Mouse (Mus musculus) CD8-positive naive resting alpha-beta T cell, adult 2 months (primary cell): ENCODE measurements around the gene Nectin1.

Source experiments
- DNase-seq, 2 experiments: peaks; one replicate each; pipeline ENCODE4 v3.0.0; 2022; ENCODE audit warnings: low read depth in 2 of 2, low spot score in 2 of 2

The Nectin1 gene

GRCm38 (mm10) chr9:43761181-43761820, 17.5 kb downstream of the Nectin1 start:
- no peak for DNase-seq

- DNase-seq, result no peak
Observed at GRCm38 (mm10) chr9:43761941-43762340, 18.2 kb downstream of the Nectin1 start.

- no peak for DNase-seq
Observed at GRCm38 (mm10) chr9:43765419-43766179, 21.8 kb downstream of the Nectin1 start.

GRCm38 (mm10) chr9:43768779-43769178, 25.0 kb downstream of the Nectin1 start:
- DNase-seq, result no peak

GRCm38 (mm10) chr9:43769228-43769627, 25.4 kb downstream of the Nectin1 start:
- DNase-seq, result no peak

GRCm38 (mm10) chr9:43769940-43770339, 26.2 kb downstream of the Nectin1 start:
- DNase-seq, result no peak

- DNase-seq, result no peak
Observed at GRCm38 (mm10) chr9:43771041-43771440, 27.3 kb downstream of the Nectin1 start.

- no peak for DNase-seq
Observed at GRCm38 (mm10) chr9:43772460-43772859, 28.7 kb downstream of the Nectin1 start.

- DNase-seq, result no peak
Observed at GRCm38 (mm10) chr9:43773521-43773920, 29.7 kb downstream of the Nectin1 start.

- DNase-seq, result no peak
Observed at GRCm38 (mm10) chr9:43774427-43774826, 30.6 kb downstream of the Nectin1 start.

- no peak for DNase-seq
Observed at GRCm38 (mm10) chr9:43776231-43776630, 32.4 kb downstream of the Nectin1 start.

- DNase-seq, result no peak
Observed at GRCm38 (mm10) chr9:43777362-43778360, 33.9 kb downstream of the Nectin1 start.

- DNase-seq, result no peak
Observed at GRCm38 (mm10) chr9:43780883-43781282, 37.1 kb downstream of the Nectin1 start.

- no peak for DNase-seq
Observed at GRCm38 (mm10) chr9:43782401-43782800, 38.6 kb downstream of the Nectin1 start.

- DNase-seq, result no peak
Observed at GRCm38 (mm10) chr9:43783959-43784358, 40.2 kb downstream of the Nectin1 start.

- no peak for DNase-seq
Observed at GRCm38 (mm10) chr9:43784841-43785240, 41.1 kb downstream of the Nectin1 start.

- DNase-seq, result no peak
Observed at GRCm38 (mm10) chr9:43787591-43787990, 43.8 kb downstream of the Nectin1 start.

- DNase-seq, result no peak
Observed at GRCm38 (mm10) chr9:43792681-43793080, 48.9 kb downstream of the Nectin1 start.

GRCm38 (mm10) chr9:43793411-43793810, 49.6 kb downstream of the Nectin1 start:
- no peak for DNase-seq

GRCm38 (mm10) chr9:43796031-43796430, 52.2 kb downstream of the Nectin1 start:
- DNase-seq, result no peak
